In the genomic region with DNA sequence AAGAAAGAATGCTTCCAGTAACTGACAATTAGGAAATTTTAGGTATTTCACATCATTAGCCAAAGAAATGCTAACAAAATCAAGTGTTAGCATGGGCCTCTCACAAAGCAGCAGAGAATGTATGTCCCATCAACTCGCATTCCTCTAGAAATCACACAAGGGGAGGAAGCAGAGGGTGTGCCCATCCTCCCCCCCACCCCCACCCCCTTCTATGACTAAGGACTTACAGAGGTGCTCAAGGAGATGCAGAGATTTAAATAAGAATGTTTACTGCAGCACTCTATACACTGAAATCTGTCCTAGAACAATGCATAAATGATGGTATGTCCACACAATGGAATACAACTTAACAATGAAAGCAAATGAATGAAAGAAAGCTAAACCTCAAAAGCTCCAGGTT, we compare ENCODE assay signal across 18 mouse cellular contexts.
"Had no signal": no experiment of that assay in that cellular context is flagged by ENCODE, and none has a peak within 500 bp of the region (broad histone marks: within the 10 kb centered on the region; RNA-seq: fewer than 3 reads in every experiment).

No protein-coding gene starts in this region.

- H3K36me3 ChIP-seq: midbrain, embryonic 10.5 days; midbrain, embryonic 12.5 days; neural tube, embryonic 13.5 days; neural tube, embryonic 15.5 days had no signal

- H3K4me3 ChIP-seq: midbrain, embryonic 10.5 days; midbrain, embryonic 12.5 days; myocyte; neural tube, embryonic 13.5 days; neural tube, embryonic 15.5 days had no signal

- H3K27me3 ChIP-seq: midbrain, embryonic 12.5 days; neural tube, embryonic 13.5 days; neural tube, embryonic 15.5 days had no signal

- H3K4me2 ChIP-seq: lung, embryonic 14.5 days; midbrain, embryonic 12.5 days; neural tube, embryonic 13.5 days; neural tube, embryonic 15.5 days had no signal

- H3K9me3 ChIP-seq: midbrain, embryonic 10.5 days; midbrain, embryonic 12.5 days; neural tube, embryonic 13.5 days; neural tube, embryonic 15.5 days had no signal

- ATAC-seq: midbrain, embryonic 16.5 days had no signal

- H3K27ac ChIP-seq: midbrain, embryonic 10.5 days; midbrain, embryonic 12.5 days; neural tube, embryonic 13.5 days; neural tube, embryonic 15.5 days had no signal

- H3K4me1 ChIP-seq: midbrain, embryonic 10.5 days; midbrain, embryonic 12.5 days; neural tube, embryonic 13.5 days; neural tube, embryonic 15.5 days had no signal

- H3K9ac ChIP-seq: lung, embryonic 14.5 days; midbrain, embryonic 12.5 days; neural tube, embryonic 13.5 days; neural tube, embryonic 15.5 days had no signal

- DNase-seq: lung, adult 18-20 months; lung, embryonic 14.5 days; lung, postnatal 4 days; midbrain, embryonic 14.5 days; retina, postnatal 1 day; right cerebral cortex, adult 18-20 months; right cerebral cortex, postnatal 25 days; right cerebral cortex, postnatal 4 days; spleen, adult 18-20 months; thymus, adult 18-20 months; thymus, postnatal 14 days; thymus, postnatal 36 days had no signal
